Mouse (Mus musculus): ENCODE measurements around the gene Klk11. TPM values are rescaled to one million over a fixed set of nuclear protein-coding genes. Genes with fewer than 3 reads are reported as not detected.

The Klk11 gene
- polyA plus RNA-seq, 1 experiment from 2014 or later = 0.27 TPM

DNA sequence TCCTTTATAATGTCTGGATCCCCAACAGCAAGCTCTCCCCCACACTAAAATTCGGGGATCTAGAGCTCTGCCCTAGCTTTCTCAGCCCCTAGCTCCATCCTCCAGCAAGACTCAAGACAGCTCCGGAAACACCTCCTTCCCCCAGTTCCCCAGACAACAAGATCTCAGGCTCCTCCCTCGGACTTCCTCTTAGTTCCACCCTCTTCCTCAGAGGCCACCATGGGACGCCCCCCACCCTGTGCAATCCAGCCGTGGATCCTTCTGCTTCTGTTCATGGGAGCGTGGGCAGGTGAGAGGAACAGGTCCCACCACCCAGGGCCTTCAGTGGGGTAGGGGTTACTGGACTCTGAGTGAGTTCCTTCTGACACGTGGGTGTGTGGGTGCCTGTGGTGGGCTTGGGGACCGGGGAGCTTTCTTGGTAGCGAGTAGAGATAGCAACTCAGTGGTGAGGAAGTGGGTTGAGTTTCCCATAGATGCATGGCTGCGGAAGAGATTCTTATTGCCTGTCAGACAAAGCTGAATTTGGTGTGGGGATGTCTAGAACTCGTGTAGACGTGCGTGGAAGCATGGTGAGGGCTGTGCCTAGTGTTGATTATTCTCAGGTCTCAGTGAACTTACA, 23.5 kb downstream of the Klk11 start:
- Histone ChIP-seq H3K27ac (replicated peaks) (no peak overlapping the region), H3K9me3 (no peaks in the 10 kb centered on the region), H3K36me3 (no peaks in the 10 kb centered on the region), H3K27me3 (peaks cover 22% of the 10 kb centered on the region; the same call in 1 of the 2 replicates), H3K4me3 (peak overlapping the region; percentile 47), H3K4me1 (replicated peaks) (peaks cover 17% of the 10 kb centered on the region), H3K9ac (0 out of 2 replicates have a peak overlapping the region, but pooled peaks have one; percentile 36), H3K4me2 (peak overlapping the region; percentile 76)
- WGBS = 42% methylated on average over 13 of the region's 13 CpGs
- peak; percentile 58 for ATAC-seq (ENCODE audit: low FRiP score, low read depth)

DNA sequence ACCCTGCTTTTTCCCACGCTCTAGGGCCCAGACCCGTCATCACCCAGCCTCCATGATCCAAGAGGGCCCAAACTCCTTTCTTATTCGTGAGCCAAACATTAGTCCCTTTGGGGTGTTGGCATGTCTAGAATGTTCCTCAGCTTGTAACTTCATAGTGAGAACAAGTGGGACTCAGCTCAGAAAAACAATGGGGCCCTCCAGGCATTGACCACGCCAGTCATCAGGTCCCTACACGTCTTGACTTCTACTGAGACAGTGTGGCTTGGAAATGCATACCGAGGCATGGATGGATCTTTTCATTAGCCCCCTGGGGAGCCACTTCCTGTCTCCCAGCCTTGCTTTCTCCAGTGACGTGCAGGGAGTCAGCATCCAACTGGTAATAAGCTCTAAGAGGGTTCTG, 25.5 kb downstream of the Klk11 start:
- no peaks in the 10 kb centered on the region for H3K9me3 ChIP-seq
- H3K27ac ChIP-seq (replicated peaks) = no peak overlapping the region
- H3K4me1 ChIP-seq (replicated peaks) = peaks cover 17% of the 10 kb centered on the region
- H3K4me3 ChIP-seq = no peak overlapping the region
- peaks cover 22% of the 10 kb centered on the region; the same call in 1 of the 2 replicates for H3K27me3 ChIP-seq
- H3K36me3 ChIP-seq = no peaks in the 10 kb centered on the region
- H3K4me2 ChIP-seq = no peak overlapping the region
- WGBS = 77% methylated on average over 7 of the region's 7 CpGs
- H3K9ac ChIP-seq = no peak overlapping the region
- no peak for ATAC-seq (ENCODE audit: low FRiP score, low read depth)

DNA sequence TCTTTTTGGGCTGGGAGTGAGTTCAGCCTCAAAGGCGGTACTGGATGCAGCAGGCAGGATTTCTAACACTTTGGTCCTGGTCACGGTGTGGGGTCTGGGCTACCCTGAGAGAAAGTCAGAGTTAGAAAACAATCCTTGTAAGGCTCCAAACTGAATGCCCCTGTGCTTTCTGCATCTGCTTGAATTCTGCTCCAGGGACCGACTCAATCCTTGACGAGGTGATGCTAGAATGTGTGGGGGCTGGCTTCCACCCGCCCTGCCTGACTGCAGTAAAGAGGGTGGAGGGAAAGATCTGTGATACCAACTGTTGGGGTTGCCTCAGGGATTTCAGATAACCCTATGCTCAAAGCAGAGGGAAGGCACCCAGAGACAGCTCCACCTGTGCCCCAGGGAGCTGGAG, 36.6 kb downstream of the Klk11 start, which contains the start of gene Klk7:
Gene Klk7 (plus strand): TSS at position 301 of the 400 bp plus-strand sequence.
- WGBS = 53% methylated on average over 5 of the region's 5 CpGs
- Histone ChIP-seq H3K4me1 (replicated peaks) (no peaks in the 10 kb centered on the region), H3K27ac (replicated peaks) (no peak within 1 kb of the TSS), H3K36me3 (no peaks in the 10 kb centered on the region), H3K27me3 (no peaks in the 10 kb centered on the region), H3K4me3 (no peak within 1 kb of the TSS), H3K9ac (no peak within 1 kb of the TSS), H3K9me3 (no peaks in the 10 kb centered on the region), H3K4me2 (no peak within 1 kb of the TSS)
- no peak for ATAC-seq (ENCODE audit: low FRiP score, low read depth)

DNA sequence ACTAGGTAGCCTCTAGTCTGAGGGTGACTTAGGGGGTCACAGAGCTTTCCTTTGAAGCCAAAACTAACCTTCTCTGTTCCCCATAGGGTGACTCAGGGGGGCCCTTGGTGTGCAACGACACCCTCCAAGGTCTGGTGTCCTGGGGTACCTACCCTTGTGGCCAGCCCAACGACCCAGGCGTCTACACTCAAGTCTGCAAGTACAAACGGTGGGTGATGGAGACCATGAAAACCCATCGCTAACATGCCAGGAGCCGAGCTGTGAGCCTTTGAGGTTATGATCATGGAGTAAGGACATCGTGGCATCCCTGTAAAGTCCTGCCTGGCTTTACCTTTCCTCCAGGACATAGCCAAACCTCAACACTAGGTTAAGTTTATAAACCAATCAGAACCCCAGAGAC, 40.8 kb downstream of the Klk11 start:
- WGBS = 89% methylated on average over 7 of the region's 7 CpGs
- no peak for ATAC-seq (ENCODE audit: low FRiP score, low read depth)
- H3K4me3 ChIP-seq = no peak overlapping the region
- H3K27ac ChIP-seq (replicated peaks) = no peak overlapping the region
- no peaks in the 10 kb centered on the region for H3K36me3 ChIP-seq
- no peak overlapping the region for H3K4me2 ChIP-seq
- no peaks in the 10 kb centered on the region for H3K4me1 ChIP-seq (replicated peaks)
- no peak overlapping the region for H3K9ac ChIP-seq
- H3K27me3 ChIP-seq = no peaks in the 10 kb centered on the region
- H3K9me3 ChIP-seq = no peaks in the 10 kb centered on the region

DNA sequence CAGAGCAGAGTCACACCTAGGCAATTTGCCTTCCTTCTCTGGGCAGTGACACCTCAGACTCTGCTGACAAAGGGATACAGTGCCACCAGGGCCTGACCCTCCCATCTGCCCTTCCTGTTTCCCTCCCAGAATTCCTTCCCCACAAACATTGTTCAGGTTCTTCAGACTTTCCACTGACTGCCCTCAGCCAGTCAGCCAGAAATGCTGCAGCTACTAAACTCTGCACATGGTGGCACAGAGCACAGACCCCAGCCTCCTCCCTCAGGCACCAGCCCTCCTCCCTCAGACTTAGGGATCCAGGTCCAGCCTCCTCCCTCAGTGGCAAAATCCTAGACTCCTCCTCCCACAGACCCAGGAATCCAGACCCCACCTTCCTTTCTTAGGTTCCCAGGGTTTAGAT, 42.3 kb downstream of the Klk11 start:
- no peak for ATAC-seq (ENCODE audit: low FRiP score, low read depth)
- no peaks in the 10 kb centered on the region for H3K9me3 ChIP-seq
- no peaks in the 10 kb centered on the region for H3K4me1 ChIP-seq (replicated peaks)
- no peak overlapping the region for H3K4me3 ChIP-seq
- H3K27ac ChIP-seq (replicated peaks) = no peak overlapping the region
- H3K27me3 ChIP-seq = no peaks in the 10 kb centered on the region
- no peak overlapping the region for H3K4me2 ChIP-seq
- H3K9ac ChIP-seq = no peak overlapping the region
- H3K36me3 ChIP-seq = no peaks in the 10 kb centered on the region

DNA sequence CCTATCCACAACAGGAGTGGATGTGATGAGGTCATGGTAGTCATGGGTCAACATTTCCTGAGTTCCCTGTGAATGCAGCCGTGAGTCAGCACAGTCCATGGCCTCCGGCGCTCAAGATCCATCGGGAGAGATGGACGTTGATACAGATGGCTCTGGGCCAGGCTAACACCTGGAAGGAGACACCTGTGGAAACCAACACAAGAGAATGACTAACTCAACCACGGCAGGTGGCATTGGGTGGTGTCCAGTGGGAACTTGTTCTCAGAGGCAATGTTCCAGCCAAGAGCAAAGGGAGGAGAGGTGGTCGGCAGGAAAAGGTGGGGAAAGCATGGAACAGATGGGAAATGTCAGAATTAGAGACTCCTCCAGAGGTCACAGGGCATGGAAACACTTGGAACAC, 47.2 kb downstream of the Klk11 start:
- H3K4me3 ChIP-seq = no peak overlapping the region
- no peaks in the 10 kb centered on the region for H3K4me1 ChIP-seq (replicated peaks)
- no peaks in the 10 kb centered on the region for H3K9me3 ChIP-seq
- H3K27ac ChIP-seq (replicated peaks) = no peak overlapping the region
- 96% methylated on average over 7 of the region's 7 CpGs for WGBS
- H3K4me2 ChIP-seq = no peak overlapping the region
- H3K36me3 ChIP-seq = no peaks in the 10 kb centered on the region
- H3K9ac ChIP-seq = no peak overlapping the region
- no peaks in the 10 kb centered on the region for H3K27me3 ChIP-seq
- ATAC-seq (ENCODE audit: low FRiP score, low read depth) = no peak

DNA sequence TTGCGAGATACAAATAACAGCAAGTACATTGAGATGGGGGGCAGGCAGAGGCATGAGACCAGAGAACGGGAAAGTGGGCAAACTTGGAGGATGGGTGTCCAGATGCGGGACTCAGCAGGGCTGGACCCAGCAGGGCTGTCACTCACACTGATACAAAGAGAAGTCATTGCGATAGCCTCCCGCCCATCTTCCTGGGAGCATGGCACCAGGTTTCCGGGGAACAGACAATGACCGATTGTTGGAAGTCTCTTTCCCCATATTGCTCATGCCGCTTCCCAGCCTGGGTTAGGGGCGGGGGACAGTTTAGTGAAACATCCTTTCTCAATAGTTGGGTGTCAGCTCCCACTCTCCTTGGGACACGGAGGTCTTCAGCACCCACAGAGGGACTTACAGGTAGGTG, 49.8 kb downstream of the Klk11 start, which contains the start of gene Klk6:
Gene Klk6 (plus strand): TSS at position 301 of the 400 bp plus-strand sequence.
- H3K4me1 ChIP-seq (replicated peaks) = no peaks in the 10 kb centered on the region
- WGBS = 69% methylated on average over 10 of the region's 10 CpGs
- no peak within 1 kb of the TSS for H3K4me2 ChIP-seq
- no peak within 1 kb of the TSS for H3K27ac ChIP-seq (replicated peaks)
- no peaks in the 10 kb centered on the region for H3K27me3 ChIP-seq
- ATAC-seq (ENCODE audit: low FRiP score, low read depth) = no peak
- H3K4me3 ChIP-seq = no peak within 1 kb of the TSS
- H3K9me3 ChIP-seq = no peaks in the 10 kb centered on the region
- H3K36me3 ChIP-seq = no peaks in the 10 kb centered on the region
- no peak within 1 kb of the TSS for H3K9ac ChIP-seq

DNA sequence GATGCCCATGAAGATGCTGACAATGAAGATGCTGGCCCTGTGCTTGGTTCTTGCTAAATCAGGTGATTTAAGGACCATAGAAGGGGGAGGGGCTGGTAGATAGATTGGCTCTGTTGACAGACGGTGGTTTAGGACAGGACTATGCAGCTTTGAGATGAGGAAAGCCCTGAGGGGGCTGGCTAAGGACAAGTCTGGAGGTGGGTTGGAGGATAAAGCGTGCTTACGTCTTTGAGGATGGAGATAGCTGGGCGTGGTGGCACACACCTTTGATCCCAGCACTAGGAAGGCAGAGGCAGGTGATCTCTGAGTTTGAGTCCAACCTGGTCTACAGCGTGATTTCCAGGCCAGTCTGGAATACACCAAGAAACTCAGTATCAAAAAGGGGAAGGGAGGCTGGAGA, 51.7 kb downstream of the Klk11 start:
- Histone ChIP-seq H3K4me1 (replicated peaks) (no peaks in the 10 kb centered on the region), H3K9ac (no peak overlapping the region), H3K4me2 (no peak overlapping the region), H3K4me3 (no peak overlapping the region), H3K27ac (replicated peaks) (no peak overlapping the region), H3K9me3 (no peaks in the 10 kb centered on the region), H3K36me3 (no peaks in the 10 kb centered on the region), H3K27me3 (no peaks in the 10 kb centered on the region)
- WGBS = 93% methylated on average over 5 of the region's 5 CpGs
- no peak for ATAC-seq (ENCODE audit: low FRiP score, low read depth)

DNA sequence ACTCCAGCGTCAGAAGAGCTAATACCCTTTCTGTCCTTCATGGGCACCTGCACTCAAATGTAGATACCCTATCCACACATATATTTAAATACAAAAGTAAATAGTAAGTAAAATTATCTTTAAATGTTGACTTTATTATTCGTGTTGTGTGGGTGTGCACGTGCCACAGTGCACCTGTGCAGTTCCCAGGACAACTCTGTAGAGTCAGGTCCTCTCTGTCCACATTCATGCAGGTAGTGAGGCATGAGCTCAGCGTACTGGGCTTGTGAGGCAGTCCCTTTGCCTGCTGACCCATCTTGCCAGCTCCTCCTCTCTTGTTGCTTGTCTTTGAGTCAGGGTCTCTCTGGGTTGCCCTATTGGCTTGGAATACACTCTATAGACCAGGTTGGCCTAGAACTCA, 53.3 kb downstream of the Klk11 start:
- no peaks in the 10 kb centered on the region for H3K4me1 ChIP-seq (replicated peaks)
- 88% methylated on average over 4 of the region's 4 CpGs for WGBS

More for the DNA sequence above, 53.3 kb downstream of the Klk11 start:
- H3K27me3 ChIP-seq = no peaks in the 10 kb centered on the region
- no peak overlapping the region for H3K4me2 ChIP-seq
- no peak overlapping the region for H3K27ac ChIP-seq (replicated peaks)
- H3K4me3 ChIP-seq = no peak overlapping the region
- no peak overlapping the region for H3K9ac ChIP-seq
- ATAC-seq (ENCODE audit: low FRiP score, low read depth) = no peak
- no peaks in the 10 kb centered on the region for H3K9me3 ChIP-seq
- H3K36me3 ChIP-seq = no peaks in the 10 kb centered on the region

Other genes starting within 250 kb of the Klk11 start
- gene Cd33, start 230.2 kb upstream of the Klk11 start, polyA plus RNA-seq (2015; fragmentation: Nextera tagmentation; extraction: Ambion mirVana) = 1.6 and 1.7 TPM in 2 replicates
- gene Zfp658, start 212.3 kb upstream of the Klk11 start, polyA plus RNA-seq (2015; fragmentation: Nextera tagmentation; extraction: Ambion mirVana) = 7.3 and 8.5 TPM in 2 replicates
- gene Zfp719, start 195.0 kb upstream of the Klk11 start, polyA plus RNA-seq (2015; fragmentation: Nextera tagmentation; extraction: Ambion mirVana) = 14.2 and 14.8 TPM in 2 replicates
- gene Zfp819, start 167.4 kb upstream of the Klk11 start, polyA plus RNA-seq (2015; fragmentation: Nextera tagmentation; extraction: Ambion mirVana) = 0.47 and 0.54 TPM in 2 replicates
- 0.08 TPM in 2 replicates for gene Ceacam18, start 139.9 kb upstream of the Klk11 start, polyA plus RNA-seq (2015; fragmentation: Nextera tagmentation; extraction: Ambion mirVana)
- gene Siglece, start 114.4 kb upstream of the Klk11 start, polyA plus RNA-seq (2015; fragmentation: Nextera tagmentation; extraction: Ambion mirVana) = 0.33 and 0.36 TPM in 2 replicates
- gene Ctu1, start 102.6 kb upstream of the Klk11 start, polyA plus RNA-seq (2015; fragmentation: Nextera tagmentation; extraction: Ambion mirVana) = 21.4 and 21.5 TPM in 2 replicates
- gene Klk14, start 84.2 kb upstream of the Klk11 start, polyA plus RNA-seq (2015; fragmentation: Nextera tagmentation; extraction: Ambion mirVana) = not detected in 2 replicates
- 0.17 and 0.18 TPM in 2 replicates for gene Klk13, start 62.0 kb upstream of the Klk11 start, polyA plus RNA-seq (2015; fragmentation: Nextera tagmentation; extraction: Ambion mirVana)
- 0.14 TPM in 1 of 2 replicates, not detected in the other for gene Klk12, start 5.7 kb upstream of the Klk11 start, polyA plus RNA-seq (2015; fragmentation: Nextera tagmentation; extraction: Ambion mirVana)
- 0.10 and 0.30 TPM in 2 replicates for gene Klk10, start 6.4 kb downstream of the Klk11 start, polyA plus RNA-seq (2015; fragmentation: Nextera tagmentation; extraction: Ambion mirVana)
- 0.13 and 0.14 TPM in 2 replicates for gene Klk9, start 17.3 kb downstream of the Klk11 start, polyA plus RNA-seq (2015; fragmentation: Nextera tagmentation; extraction: Ambion mirVana)
- 10.1 TPM in 2 replicates for gene Klk8, start 23.0 kb downstream of the Klk11 start, polyA plus RNA-seq (2015; fragmentation: Nextera tagmentation; extraction: Ambion mirVana)
- gene Klk7, start 36.7 kb downstream of the Klk11 start, polyA plus RNA-seq (2015; fragmentation: Nextera tagmentation; extraction: Ambion mirVana) = 0.13 TPM in 1 of 2 replicates, not detected in the other
- not detected in 2 replicates for gene Klk6, start 49.9 kb downstream of the Klk11 start, polyA plus RNA-seq (2015; fragmentation: Nextera tagmentation; extraction: Ambion mirVana)
- gene Klk5, start 67.4 kb downstream of the Klk11 start, polyA plus RNA-seq (2015; fragmentation: Nextera tagmentation; extraction: Ambion mirVana) = not detected in 2 replicates
- gene Klk4, start 106.6 kb downstream of the Klk11 start, polyA plus RNA-seq (2015; fragmentation: Nextera tagmentation; extraction: Ambion mirVana) = 1.7 and 2.6 TPM in 2 replicates
- gene Klk15, start 159.1 kb downstream of the Klk11 start, polyA plus RNA-seq (2015; fragmentation: Nextera tagmentation; extraction: Ambion mirVana) = not detected in 2 replicates
- not detected in 2 replicates for gene Klk1b8, start 176.1 kb downstream of the Klk11 start, polyA plus RNA-seq (2015; fragmentation: Nextera tagmentation; extraction: Ambion mirVana)
- gene Klk1b1, start 192.1 kb downstream of the Klk11 start, polyA plus RNA-seq (2015; fragmentation: Nextera tagmentation; extraction: Ambion mirVana) = not detected in 2 replicates
- not detected in 2 replicates for gene Klk1b9, start 201.5 kb downstream of the Klk11 start, polyA plus RNA-seq (2015; fragmentation: Nextera tagmentation; extraction: Ambion mirVana)
- gene Klk1b11, start 221.3 kb downstream of the Klk11 start, polyA plus RNA-seq (2015; fragmentation: Nextera tagmentation; extraction: Ambion mirVana) = not detected in 2 replicates
- not detected in 2 replicates for gene Klk1b26, start 237.6 kb downstream of the Klk11 start, polyA plus RNA-seq (2015; fragmentation: Nextera tagmentation; extraction: Ambion mirVana)